In genomic region chr3:135437758-135438495, GRCm38 (mm10) we compare ENCODE assay signal across 8 mouse cellular contexts. TPM values are rescaled to one million over a fixed set of nuclear protein-coding genes. Genes with fewer than 3 reads are reported as not detected.
DNase-seq lines count a peak whose midpoint lies in the region; ATAC-seq lines count a peak whose summit lies in the region.

Gene Ube2d3, plus strand, starts transcription at chr3:135438149.

- WGBS in hindbrain, embryonic 16.5 days, result 0% methylated on average over 56 of the region's 56 CpGs
- WGBS in macrophage (ENCODE audit: missing documents), result 2% methylated on average over 56 of the region's 56 CpGs

- peak within 1 kb of the TSS; percentile 69 for H3K4me2 ChIP-seq in hindbrain, embryonic 16.5 days (ENCODE audit: low read length)

- peak within 1 kb of the TSS; percentile 85 for H3K4me3 ChIP-seq in hindbrain, embryonic 16.5 days (ENCODE audit: low read length)
- H3K4me3 ChIP-seq in macrophage (ENCODE audit: inconsistent target), result peak within 1 kb of the TSS; percentile 62

- peaks cover 45% of the 10 kb centered on the region for H3K79me2 ChIP-seq in macrophage (ENCODE audit: inconsistent target)

- peak; percentile 96 for ATAC-seq in hindbrain, embryonic 16.5 days

- no peaks in the 10 kb centered on the region for H3K36me3 ChIP-seq in hindbrain, embryonic 16.5 days (ENCODE audit: control insufficient read depth, insufficient read depth, low read length)
- no peaks in the 10 kb centered on the region for H3K36me3 ChIP-seq in macrophage (ENCODE audit: inconsistent target)

- peak within 1 kb of the TSS; percentile 100 for H3K27ac ChIP-seq in hindbrain, embryonic 16.5 days (ENCODE audit: low read depth, low read length)
- peak within 1 kb of the TSS; percentile 64 for H3K27ac ChIP-seq in macrophage

- peak within 1 kb of the TSS; percentile 99 for H3K9ac ChIP-seq in hindbrain, embryonic 16.5 days (ENCODE audit: low read depth, low read length)

- no peaks in the 10 kb centered on the region for H3K27me3 ChIP-seq in hindbrain, embryonic 16.5 days (replicated peaks; ENCODE audit: control insufficient read depth, insufficient read depth, low read length)

- H3K4me1 ChIP-seq in hindbrain, embryonic 16.5 days (ENCODE audit: control insufficient read depth, insufficient read depth, low read depth, low read length), result peaks cover 24% of the 10 kb centered on the region

- H3K9me3 ChIP-seq in hindbrain, embryonic 16.5 days (ENCODE audit: control insufficient read depth, low read length), result no peaks in the 10 kb centered on the region

- DNase-seq in WW6 (ENCODE audit: low read depth, low spot score), result peak; percentile 97
- DNase-seq in cerebellum, postnatal 4 days (ENCODE audit: low spot score in 2 of 2), result peak; percentile 96 to 98
- peak; percentile 99 for DNase-seq in gastrocnemius, adult 18-20 months (ENCODE audit: low spot score)
- DNase-seq in left cerebral cortex, adult 18-20 months (ENCODE audit: low spot score in 2 of 2), result peak; percentile 97 to 99
- peak; percentile 99 for DNase-seq in right cerebral cortex, adult 18-20 months
- DNase-seq in urinary bladder, postnatal 10 days (ENCODE audit: low spot score), result peak; percentile 95

RNA-seq across cellular contexts. Expression of gene Ube2d3, which starts in this region (rescaled TPM):
- 100 to 1,000 TPM; 343 to 352 TPM for total RNA-seq in gastrocnemius, adult 18-20 months (2021)
- 331 and 360 TPM in 2 replicates for polyA plus RNA-seq in hindbrain, embryonic 16.5 days (2015; fragmentation: Nextera tagmentation; extraction: Ambion mirVana)
- 100 to 1,000 TPM; 238 to 245 TPM for total RNA-seq in left cerebral cortex, adult 18-20 months (2021)
- total RNA-seq in macrophage (2018; cell fraction: chromatin; rRNA removed), result 100 to 1,000 TPM; 284 to 637 (median 437) TPM
- total RNA-seq in macrophage (2018; cell fraction: cytosol; rRNA removed), result 100 to 1,000 TPM; 384 to 573 (median 438) TPM
- 100 to 1,000 TPM; 313 to 540 (median 402) TPM for total RNA-seq in macrophage (2018; cell fraction: nucleus; rRNA removed)
- polyA plus RNA-seq in macrophage (2018), result 349 to 995 TPM (median 450 TPM) in 3 replicates

Comparison
In these comparisons a context has a peak if more than half of its experiments do, and no peak if none do; other contexts are left out.
1. Peak in every context shown above with its lines: DNase-seq, ATAC-seq, H3K4me3 ChIP-seq and H3K27ac ChIP-seq.